ENCODE assay signal across 21 mouse cellular contexts in the genomic region with DNA sequence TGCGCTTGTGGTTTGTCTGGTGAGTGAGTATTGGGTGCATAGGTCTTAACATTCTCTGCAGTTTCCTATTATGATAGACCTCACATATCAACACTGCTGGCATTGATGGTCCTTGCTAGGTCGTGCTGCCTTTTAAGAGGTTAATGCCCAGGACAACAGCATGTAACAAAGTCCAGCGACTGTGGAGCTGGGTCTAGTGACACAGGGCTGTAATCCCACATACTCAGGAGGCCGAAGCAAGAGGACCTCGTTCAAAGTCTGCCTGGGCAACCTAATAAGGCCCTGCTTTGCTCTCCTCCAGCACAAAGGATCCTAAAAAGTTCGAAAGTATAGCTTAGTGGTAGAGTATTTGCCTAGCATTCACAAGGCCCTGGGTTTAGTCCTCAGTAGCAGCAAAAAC. TPM values are rescaled to one million over a fixed set of nuclear protein-coding genes. Genes with fewer than 3 reads are reported as not detected.
DNase-seq lines count a peak whose midpoint lies in the region; ATAC-seq and TF ChIP-seq lines count a peak whose summit lies in the region.
"Had no signal": no experiment of that assay in that cellular context is flagged by ENCODE, and none has a peak within 500 bp of the region (broad histone marks: within the 10 kb centered on the region; RNA-seq: fewer than 3 reads in every experiment).

No protein-coding gene starts in this region.

- 67% methylated on average over 6 of the region's 6 CpGs for WGBS in kidney, embryonic 14.5 days
- WGBS in lung, embryonic 14.5 days, result 67% methylated on average over 6 of the region's 6 CpGs
- WGBS in midbrain, embryonic 10.5 days, result 67% methylated on average over 6 of the region's 6 CpGs
- 70% methylated on average over 6 of the region's 6 CpGs for WGBS in midbrain, embryonic 14.5 days

- DNase-seq in kidney, adult 18-20 months, result peak; percentile 16
- DNase-seq in kidney, postnatal 10 days, result no peak
- peak; percentile 28 to 59 for DNase-seq in kidney, postnatal 25 days
- no peak for DNase-seq in lung, embryonic 14.5 days
- no peak for DNase-seq in lung, postnatal 14 days
- peak; percentile 12 for DNase-seq in midbrain, embryonic 10.5 days (ENCODE audit: low spot score)
- no peak for DNase-seq in midbrain, embryonic 14.5 days
- DNase-seq: adrenal gland, postnatal 14 days; cerebellum, adult 11-12 months; cerebellum, adult 9-10 months; cerebellum, postnatal 25 days; gastrocnemius, postnatal 36 days; heart, adult 18-20 months; heart, postnatal 10 days had no signal

- TF ChIP-seq CTCF in lung, embryonic 14.5 days (IDR thresholded peaks at IDR 0.05; ENCODE audit: low read depth), result no peak

- H3K4me3 ChIP-seq in kidney, embryonic 14.5 days (ENCODE audit: low read length), result no peak overlapping the region
- no peak overlapping the region for H3K4me3 ChIP-seq in lung, embryonic 14.5 days (ENCODE audit: low read depth, low read length)
- no peak overlapping the region for H3K4me3 ChIP-seq in midbrain, embryonic 10.5 days
- H3K4me3 ChIP-seq in midbrain, embryonic 14.5 days (replicated peaks; ENCODE audit: low read depth, low read length), result no peak overlapping the region
- H3K4me3 ChIP-seq: embryonic facial prominence, embryonic 12.5 days; forebrain, embryonic 15.5 days; heart, embryonic 10.5 days had no signal

- H3K27me3 ChIP-seq in kidney, embryonic 14.5 days (ENCODE audit: control insufficient read depth, insufficient read depth, low read length), result no peaks in the 10 kb centered on the region
- no peaks in the 10 kb centered on the region for H3K27me3 ChIP-seq in lung, embryonic 14.5 days (ENCODE audit: insufficient read depth, low read length)
- no peaks in the 10 kb centered on the region for H3K27me3 ChIP-seq in midbrain, embryonic 10.5 days (ENCODE audit: low read depth, poor library complexity, severe bottlenecking)
- no peaks in the 10 kb centered on the region for H3K27me3 ChIP-seq in midbrain, embryonic 14.5 days (ENCODE audit: control insufficient read depth, insufficient read depth, low read length)
- H3K27me3 ChIP-seq: CH12.LX; embryonic facial prominence, embryonic 12.5 days; forebrain, embryonic 15.5 days; Patski had no signal

- H3K36me3 ChIP-seq in kidney, embryonic 14.5 days (ENCODE audit: control insufficient read depth, insufficient read depth, low read length), result peaks cover 40% of the 10 kb centered on the region
- peaks cover 42% of the 10 kb centered on the region for H3K36me3 ChIP-seq in lung, embryonic 14.5 days (ENCODE audit: insufficient read depth)
- H3K36me3 ChIP-seq in midbrain, embryonic 10.5 days, result peaks cover 46% of the 10 kb centered on the region
- peaks cover 43% of the 10 kb centered on the region for H3K36me3 ChIP-seq in midbrain, embryonic 14.5 days (ENCODE audit: control insufficient read depth, insufficient read depth, low read length)

- no peaks in the 10 kb centered on the region for H3K4me1 ChIP-seq in kidney, embryonic 14.5 days (ENCODE audit: control insufficient read depth, insufficient read depth, low read length)
- H3K4me1 ChIP-seq in lung, embryonic 14.5 days (ENCODE audit: insufficient read depth), result 0 out of 2 replicates have a peak, but pooled peaks cover 2% of the 10 kb centered on the region
- peaks cover 12% of the 10 kb centered on the region for H3K4me1 ChIP-seq in midbrain, embryonic 10.5 days
- no peaks in the 10 kb centered on the region for H3K4me1 ChIP-seq in midbrain, embryonic 14.5 days (ENCODE audit: control insufficient read depth, insufficient read depth, low read length)
- H3K4me1 ChIP-seq: embryonic facial prominence, embryonic 12.5 days; forebrain, embryonic 15.5 days had no signal

- no peak overlapping the region for H3K9ac ChIP-seq in kidney, embryonic 14.5 days (ENCODE audit: low read depth, low read length)
- H3K9ac ChIP-seq in lung, embryonic 14.5 days, result no peak overlapping the region
- no peak overlapping the region for H3K9ac ChIP-seq in midbrain, embryonic 14.5 days (replicated peaks; ENCODE audit: low read length)
- H3K9ac ChIP-seq: embryonic facial prominence, embryonic 12.5 days; forebrain, embryonic 15.5 days had no signal

- no peak overlapping the region for H3K27ac ChIP-seq in kidney, embryonic 14.5 days (ENCODE audit: low read depth, low read length)
- H3K27ac ChIP-seq in lung, embryonic 14.5 days (ENCODE audit: low read depth), result peak overlapping the region; percentile 67; the same call in 1 of the 2 replicates
- no peak overlapping the region for H3K27ac ChIP-seq in midbrain, embryonic 10.5 days (replicated peaks)
- no peak overlapping the region for H3K27ac ChIP-seq in midbrain, embryonic 14.5 days (replicated peaks; ENCODE audit: low read depth, low read length)
- H3K27ac ChIP-seq: embryonic facial prominence, embryonic 12.5 days; forebrain, embryonic 15.5 days; heart, embryonic 10.5 days had no signal

- H3K4me2 ChIP-seq in kidney, embryonic 14.5 days (replicated peaks; ENCODE audit: low read depth, low read length), result no peak overlapping the region
- no peak overlapping the region for H3K4me2 ChIP-seq in lung, embryonic 14.5 days
- no peak overlapping the region for H3K4me2 ChIP-seq in midbrain, embryonic 14.5 days (ENCODE audit: low read length)
- H3K4me2 ChIP-seq: embryonic facial prominence, embryonic 12.5 days; forebrain, embryonic 15.5 days had no signal

- no peak for ATAC-seq in kidney, embryonic 14.5 days (ENCODE audit: low FRiP score, low TSS enrichment)
- no peak for ATAC-seq in lung, embryonic 14.5 days (ENCODE audit: insufficient read depth)
- no peak for ATAC-seq in midbrain, embryonic 14.5 days (ENCODE audit: low FRiP score, low TSS enrichment)
- ATAC-seq: activated CD4-positive, CD25-positive, alpha-beta regulatory T cell, adult 4 months; forebrain, embryonic 15.5 days had no signal

- no peaks in the 10 kb centered on the region for H3K9me3 ChIP-seq in kidney, embryonic 14.5 days (ENCODE audit: control insufficient read depth, low read length)
- H3K9me3 ChIP-seq in lung, embryonic 14.5 days (ENCODE audit: low read depth, low read length), result no peaks in the 10 kb centered on the region; the same call in 1 of the 2 replicates
- H3K9me3 ChIP-seq in midbrain, embryonic 10.5 days (replicated peaks), result 0 out of 2 replicates have a peak, but pooled peaks cover 3% of the 10 kb centered on the region
- H3K9me3 ChIP-seq in midbrain, embryonic 14.5 days (ENCODE audit: control insufficient read depth, low read length), result no peaks in the 10 kb centered on the region
- H3K9me3 ChIP-seq: embryonic facial prominence, embryonic 12.5 days; forebrain, embryonic 15.5 days had no signal

RNA-seq across cellular contexts. Expression of a gene that starts 8.9 kb away (rescaled TPM):
- 36.8 and 43.4 TPM in 2 replicates for polyA plus RNA-seq in kidney, embryonic 14.5 days (2014; fragmentation: Nextera tagmentation; extraction: Ambion mirVana)
- polyA plus RNA-seq in lung, embryonic 14.5 days (2014; fragmentation: Nextera tagmentation; extraction: Ambion mirVana), result 46.4 and 52.6 TPM in 2 replicates
- polyA plus RNA-seq in midbrain, embryonic 10.5 days (2016; fragmentation: Nextera tagmentation; extraction: Ambion mirVana), result 36.3 and 41.4 TPM in 2 replicates
- 63.1 and 64.3 TPM in 2 replicates for polyA plus RNA-seq in midbrain, embryonic 14.5 days (2014; fragmentation: Nextera tagmentation; extraction: Ambion mirVana)

RNA-seq across cellular contexts. Expression of a gene that starts 28.5 kb away (rescaled TPM):
- polyA plus RNA-seq in kidney, embryonic 14.5 days (2014; fragmentation: Nextera tagmentation; extraction: Ambion mirVana), result 47.3 and 122 TPM in 2 replicates
- polyA plus RNA-seq in lung, embryonic 14.5 days (2014; fragmentation: Nextera tagmentation; extraction: Ambion mirVana), result 128 and 130 TPM in 2 replicates
- 118 and 124 TPM in 2 replicates for polyA plus RNA-seq in midbrain, embryonic 10.5 days (2016; fragmentation: Nextera tagmentation; extraction: Ambion mirVana)
- polyA plus RNA-seq in midbrain, embryonic 14.5 days (2014; fragmentation: Nextera tagmentation; extraction: Ambion mirVana), result 50.9 and 83.9 TPM in 2 replicates

Comparison
In these comparisons a context has a peak if more than half of its experiments do, and no peak if none do; other contexts are left out.
1. DNase-seq: peak in kidney, adult 18-20 months (single experiment), kidney, postnatal 25 days (2 of 2) and midbrain, embryonic 10.5 days (single experiment); none in kidney, postnatal 10 days (single experiment), lung, embryonic 14.5 days (single experiment), lung, postnatal 14 days (single experiment) and midbrain, embryonic 14.5 days (single experiment).